Mouse (Mus musculus): ENCODE data around the gene Slc39a11.

DNA sequence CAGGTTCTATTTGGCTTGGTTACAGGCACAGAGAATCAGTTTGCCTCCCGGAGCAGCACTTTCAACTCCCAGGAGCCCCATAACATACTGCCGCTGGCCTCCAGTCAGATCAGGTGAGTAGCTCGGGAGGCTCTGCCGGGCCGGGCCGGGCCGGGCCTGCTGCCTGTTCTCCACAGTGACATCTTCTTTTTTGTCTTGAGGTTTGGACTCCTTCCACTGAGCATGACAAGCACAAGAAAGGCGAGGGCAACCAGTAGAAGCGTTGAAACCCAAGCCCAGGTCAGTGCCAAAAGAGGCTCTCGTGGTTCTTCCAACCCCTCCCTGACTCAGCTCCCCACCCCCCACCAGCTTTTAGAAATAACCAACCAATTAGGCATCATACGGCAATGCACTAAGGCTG is 11.1 kb upstream of the Slc39a11 start:
- TF ChIP-seq POLR2A (IDR thresholded peaks at IDR 0.05; ENCODE audit: low read depth, low read length) (no peak), CTCF (IDR thresholded peaks at IDR 0.05; ENCODE audit: extremely low read depth, insufficient read length, insufficient replicate concordance, low read depth, low read length) (no peak)

Data from small intestine, adult 2 months (tissue).